Mouse (Mus musculus) layer of hippocampus, adult 2 months (tissue): ENCODE data around the gene Sbk1. TPM values are rescaled to one million over a fixed set of nuclear protein-coding genes. Genes with fewer than 3 reads are reported as not detected.

Experiments
- DNase-seq, 2 experiments: peaks; one replicate each; pipeline ENCODE4 v3.0.0; 2022; ENCODE audit warnings: low spot score in 2 of 2
- H3K27ac ChIP-seq: fragments of 200-600 bp; 2 replicates; pipeline ENCODE4 v1.8.1; 2022
- H3K4me3 ChIP-seq: fragments of 200-600 bp; 2 replicates; pipeline ENCODE4 v1.8.1; 2022; ENCODE audit warnings: mild to moderate bottlenecking
- CTCF ChIP-seq: fragments of 200-600 bp; conservative IDR thresholded peaks from 2 replicates; pipeline ENCODE4 v1.8.1; 2022; ENCODE audit warnings: antibody characterized with exemption, mild to moderate bottlenecking, moderate library complexity
- total RNA-seq, 2 experiments: library from RNA; stranded (reverse); gene quantifications; 2 replicates each; pipeline ENCODE4 v1.2.3; 2021

Gene Sbk1
- total RNA-seq, 2 experiments from 2014 or later, result 71.9 to 73.3 TPM

DNA sequence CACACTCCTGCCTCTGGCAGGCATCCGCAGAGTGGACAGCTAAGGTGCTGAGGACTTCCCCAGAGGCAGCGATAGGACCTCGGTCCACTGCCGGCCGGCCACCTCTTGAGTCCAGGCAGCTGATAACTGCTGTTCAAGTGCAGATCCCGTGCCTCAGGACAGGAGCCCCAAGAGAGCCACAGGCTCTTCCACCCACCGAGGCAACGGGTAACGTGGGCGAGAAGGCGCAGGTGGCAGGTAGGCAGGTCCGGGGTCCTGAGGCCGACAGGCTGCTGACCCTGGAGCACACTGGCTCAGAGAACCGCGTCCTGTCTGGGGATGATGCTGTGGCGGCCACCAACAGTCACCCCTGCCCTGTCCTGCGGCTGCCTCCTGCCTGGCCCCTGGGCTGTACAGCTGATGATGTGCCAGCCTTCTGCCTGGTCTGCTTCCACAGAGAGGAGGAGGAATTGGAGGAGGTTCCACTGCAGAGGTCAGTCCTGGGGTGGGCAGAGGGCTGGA is 23.7 kb upstream of the Sbk1 start:
- TF ChIP-seq CTCF, result no peak
- DNase-seq, result no peak
- Histone ChIP-seq H3K27ac (no peak overlapping the region), H3K4me3 (no peak overlapping the region)

- Histone ChIP-seq H3K4me3 (no peak overlapping the region), H3K27ac (no peak overlapping the region)
- DNase-seq, result no peak
- TF ChIP-seq CTCF, result no peak
These were observed 23.3 kb upstream of the Sbk1 start for GRCm38 (mm10) chr7:126249146-126249545.

GRCm38 (mm10) chr7:126249986-126250385 is 22.4 kb upstream of the Sbk1 start:
- DNase-seq, result no peak
- H3K4me3 ChIP-seq, result no peak overlapping the region
- no peak for TF ChIP-seq CTCF
- H3K27ac ChIP-seq, result no peak overlapping the region

DNA sequence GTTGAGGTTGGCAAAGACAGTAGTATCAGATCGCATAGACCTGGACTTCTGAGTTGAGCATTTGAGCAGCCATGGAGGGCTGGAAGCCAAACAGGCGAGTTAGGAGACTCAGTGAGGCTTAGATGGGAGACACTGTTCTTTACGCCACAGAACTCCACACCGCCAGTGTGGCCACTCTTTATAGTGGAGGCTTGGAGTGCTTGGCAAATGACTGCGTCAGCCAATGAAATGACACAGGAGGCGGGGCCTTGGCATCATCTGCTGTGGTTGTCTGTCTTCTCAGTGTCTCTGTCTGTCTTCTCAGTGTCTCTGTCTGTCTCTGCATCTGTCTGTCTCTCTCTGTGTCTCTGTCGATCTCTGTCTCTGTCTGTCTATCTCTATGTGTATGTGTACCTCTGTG is 21.9 kb upstream of the Sbk1 start:
- Histone ChIP-seq H3K4me3 (no peak overlapping the region), H3K27ac (no peak overlapping the region)
- DNase-seq, result no peak
- TF ChIP-seq CTCF, result no peak

DNA sequence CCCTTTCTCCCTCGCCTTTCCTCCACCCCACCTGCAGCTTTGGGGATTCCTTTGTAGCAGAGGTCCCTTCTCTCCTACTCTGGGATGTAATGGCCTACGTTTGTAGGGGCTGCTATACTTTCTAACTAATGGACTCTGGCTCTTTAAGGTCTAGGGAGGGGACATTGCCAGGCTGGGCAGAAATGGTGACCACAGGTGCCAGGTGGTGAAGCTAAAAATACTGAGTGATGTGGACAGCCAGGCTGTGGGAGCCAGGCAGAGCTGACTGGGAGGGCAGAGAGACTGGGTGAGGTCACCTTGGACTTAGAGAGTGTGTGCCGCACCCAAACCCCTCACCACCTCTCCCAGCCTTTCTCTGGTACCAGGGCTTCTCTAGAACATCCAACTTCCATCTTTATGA is 20.7 kb upstream of the Sbk1 start:
- Histone ChIP-seq H3K27ac (no peak overlapping the region), H3K4me3 (no peak overlapping the region)
- no peak for TF ChIP-seq CTCF
- DNase-seq, result no peak

DNA sequence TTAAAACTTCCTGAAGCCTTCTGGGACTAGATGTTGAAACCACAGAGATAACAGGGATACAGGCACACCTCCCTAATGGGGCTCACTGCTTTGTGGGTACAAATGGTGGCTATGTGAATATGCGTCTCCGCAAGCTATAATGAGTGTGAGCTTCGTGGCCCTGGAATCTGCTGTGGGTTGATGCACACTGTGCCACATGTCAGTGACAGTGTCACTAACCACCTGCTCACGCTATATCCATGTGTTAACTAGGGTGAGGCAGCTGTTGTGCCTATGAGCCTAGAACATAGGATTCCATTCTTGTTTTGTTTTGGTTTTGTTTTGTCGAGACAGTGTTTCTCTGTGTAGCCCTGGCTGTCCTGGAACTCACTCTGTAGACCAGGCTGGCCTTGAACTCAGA is 20.2 kb upstream of the Sbk1 start:
- no peak overlapping the region for H3K4me3 ChIP-seq
- H3K27ac ChIP-seq, result no peak overlapping the region
- no peak for TF ChIP-seq CTCF
- no peak for DNase-seq

DNA sequence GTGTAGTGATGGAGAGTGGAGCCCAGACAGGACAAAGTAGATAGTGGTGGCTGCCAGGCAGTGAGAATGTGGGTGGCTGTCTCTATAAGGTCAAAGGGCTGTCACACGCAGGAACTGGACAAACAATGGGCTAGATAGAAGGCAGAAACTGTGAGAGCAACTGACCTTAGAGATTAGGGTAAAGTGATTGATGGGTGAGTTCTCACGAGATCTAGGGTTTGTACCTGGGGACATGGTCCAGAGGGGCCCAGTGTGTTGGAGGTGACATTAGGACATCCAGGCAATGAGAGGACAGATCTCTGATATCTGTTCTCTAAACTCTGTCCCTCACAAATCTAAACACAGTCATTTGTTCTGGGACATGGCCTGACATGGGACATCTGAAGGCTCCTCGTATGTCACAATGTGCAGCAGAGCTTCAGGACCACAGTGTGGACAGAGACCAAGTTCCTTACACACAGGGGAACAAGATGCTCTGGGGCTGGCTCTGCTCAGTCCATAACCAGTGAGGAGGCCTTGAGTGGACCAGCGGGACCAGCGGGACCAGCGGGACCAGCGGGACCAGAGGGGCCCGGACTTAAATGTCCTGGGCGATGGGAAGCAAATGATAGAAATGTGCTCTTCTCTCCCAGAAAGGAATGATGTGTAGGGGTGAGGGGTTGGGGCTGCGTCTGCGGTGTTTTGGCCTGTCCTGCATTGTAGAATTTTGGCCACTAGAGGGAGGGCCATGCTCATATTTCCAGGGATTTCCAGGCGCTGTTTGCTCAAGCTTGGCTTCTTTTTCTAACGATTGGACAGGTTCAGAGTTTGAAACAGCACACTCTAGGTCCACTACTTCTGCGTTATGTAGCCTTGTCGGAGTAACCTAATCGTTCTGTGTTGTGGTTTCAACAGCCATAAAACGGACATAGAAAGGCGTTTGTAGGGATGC is 11.9 kb upstream of the Sbk1 start:
- TF ChIP-seq CTCF, result peak; percentile 98

GRCm38 (mm10) chr7:126261823-126262222 is 10.6 kb upstream of the Sbk1 start:
- no peak for DNase-seq
- no peak overlapping the region for H3K4me3 ChIP-seq
- no peak for TF ChIP-seq CTCF
- H3K27ac ChIP-seq, result no peak overlapping the region

More for the DNA sequence above, 11.9 kb upstream of the Sbk1 start:
- peak; percentile 72 to 85 for DNase-seq
- Histone ChIP-seq H3K27ac (no peak overlapping the region), H3K4me3 (no peak overlapping the region)

DNA sequence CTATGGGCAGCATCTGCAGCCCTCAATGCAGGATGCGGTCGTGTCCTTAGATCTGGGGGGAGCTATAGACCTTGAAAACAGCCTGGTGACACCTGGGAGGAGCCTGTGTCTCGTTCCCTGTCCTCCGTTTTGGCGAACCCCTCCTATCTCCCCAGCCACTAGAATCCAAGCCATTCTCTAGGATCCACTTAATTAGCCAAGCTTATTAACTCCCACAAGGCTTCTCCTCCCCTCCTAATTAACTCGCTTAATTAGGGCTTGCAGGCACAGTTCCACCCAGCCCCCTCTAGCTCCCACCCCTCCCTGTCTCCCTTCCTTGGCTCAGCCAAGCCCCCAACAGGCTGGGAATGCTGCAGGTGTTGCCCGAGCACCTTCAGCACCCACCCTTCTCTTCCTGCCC is 8.5 kb upstream of the Sbk1 start:
- no peak overlapping the region for H3K4me3 ChIP-seq
- no peak for DNase-seq
- H3K27ac ChIP-seq, result no peak overlapping the region
- TF ChIP-seq CTCF, result no peak

DNA sequence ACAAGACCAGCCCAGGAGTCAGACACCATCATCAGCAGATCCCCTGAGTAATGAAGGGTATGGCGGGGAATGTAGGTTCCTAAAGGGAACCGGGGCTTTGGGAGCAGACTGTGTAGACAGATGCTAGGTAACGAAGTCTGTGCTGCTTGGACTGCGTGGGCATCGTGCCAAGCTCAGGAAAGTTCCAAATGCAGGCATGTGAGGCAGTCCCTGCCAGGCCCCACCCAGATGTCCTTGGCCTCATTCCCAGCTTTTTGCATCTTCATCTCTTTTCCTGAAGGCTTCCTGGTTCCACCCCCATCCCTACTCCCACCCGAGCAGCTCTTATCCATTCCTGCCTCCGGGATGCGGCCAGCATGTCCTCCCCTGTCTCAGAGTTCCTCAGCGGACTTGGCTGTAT is 6.5 kb upstream of the Sbk1 start:
- H3K4me3 ChIP-seq, result no peak overlapping the region
- TF ChIP-seq CTCF, result no peak
- DNase-seq, result peak; percentile 88 to 93
- peak overlapping the region; percentile 64; the same call in 1 of the 2 replicates for H3K27ac ChIP-seq

DNA sequence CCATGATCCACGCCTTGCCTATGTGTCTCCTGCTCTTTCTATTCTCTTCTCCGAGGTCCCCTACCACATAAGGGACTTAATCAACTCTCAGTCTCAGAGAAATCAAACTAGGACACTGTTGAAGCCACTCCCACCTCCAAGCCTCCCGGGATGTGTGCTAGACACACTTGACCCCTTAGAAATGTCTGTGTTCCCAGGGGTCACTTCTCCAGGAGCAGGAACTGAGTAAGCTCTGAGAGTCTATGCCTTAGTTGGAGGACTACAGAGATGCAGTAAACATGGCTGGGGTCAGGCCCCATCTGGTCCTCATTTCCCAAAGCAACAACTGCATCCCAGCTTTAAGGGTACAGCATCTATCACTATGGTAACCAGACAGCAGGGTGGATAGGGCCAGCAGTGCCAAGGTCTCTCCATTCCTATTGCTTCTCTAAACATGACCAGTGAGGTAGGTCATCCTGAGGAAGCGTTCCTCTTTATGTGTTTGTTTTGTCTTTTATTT is 6.0 kb upstream of the Sbk1 start:
- H3K27ac ChIP-seq, result peak overlapping the region; percentile 64; the same call in 1 of the 2 replicates
- DNase-seq, result no peak
- H3K4me3 ChIP-seq, result no peak overlapping the region
- no peak for TF ChIP-seq CTCF

GRCm38 (mm10) chr7:126267606-126268005 is 4.8 kb upstream of the Sbk1 start:
- Histone ChIP-seq H3K4me3 (no peak overlapping the region), H3K27ac (peak overlapping the region; percentile 6; the same call in 1 of the 2 replicates)
- no peak for TF ChIP-seq CTCF
- no peak for DNase-seq

DNA sequence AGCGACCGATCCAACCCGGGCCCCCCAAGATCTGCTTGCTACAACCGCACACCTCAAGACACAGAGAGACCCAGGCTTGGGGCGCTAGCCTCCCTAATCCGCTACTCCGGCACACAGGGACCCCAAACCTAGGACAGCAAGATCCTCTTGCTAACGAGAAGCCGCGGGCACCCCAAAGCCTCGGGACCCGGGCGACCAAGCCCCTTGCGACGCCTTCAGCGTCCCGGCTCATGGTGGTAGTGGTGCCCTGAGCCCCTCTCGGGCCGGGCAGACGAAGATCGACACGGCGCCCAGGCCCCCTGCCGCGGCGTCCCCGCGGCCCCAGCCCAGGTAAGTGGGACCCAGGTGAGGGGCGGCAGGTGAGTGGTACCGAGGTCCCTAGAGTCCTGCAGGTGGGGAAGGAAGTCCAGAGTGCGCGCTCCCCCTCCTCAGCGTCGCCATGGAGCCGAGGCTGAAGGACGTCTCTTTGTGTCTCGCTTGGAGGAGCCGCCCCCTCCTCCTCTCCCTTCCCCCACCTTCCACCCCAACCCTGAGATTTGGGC is 422 bp downstream of the Sbk1 start:
- no peak for TF ChIP-seq CTCF
- Histone ChIP-seq H3K27ac (peak overlapping the region; percentile 94), H3K4me3 (peak overlapping the region; percentile 97)
- no peak for DNase-seq
